Mouse (Mus musculus): ENCODE results near the gene Ppp1r27. TPM values are rescaled to one million over a fixed set of nuclear protein-coding genes. Genes with fewer than 3 reads are reported as not detected.

Gene Ppp1r27
- polyA plus RNA-seq, 1 experiment from 2014 or later: not detected

- ATAC-seq (ENCODE audit: low read depth): no peak
- Histone ChIP-seq H3K36me3 (peaks cover 22% of the 10 kb centered on the region), H3K4me2 (no peak overlapping the region), H3K27me3 (no peaks in the 10 kb centered on the region), H3K4me1 (replicated peaks) (no peaks in the 10 kb centered on the region), H3K9me3 (no peaks in the 10 kb centered on the region), H3K9ac (no peak overlapping the region), H3K4me3 (no peak overlapping the region), H3K27ac (replicated peaks) (no peak overlapping the region)
- 89% methylated on average over 4 of the region's 4 CpGs for WGBS
Measured at GRCm38 (mm10) chr11:120501701-120502100, 49.2 kb downstream of the Ppp1r27 start.

- no peak overlapping the region for H3K4me2 ChIP-seq
- H3K36me3 ChIP-seq: peaks cover 29% of the 10 kb centered on the region
- no peaks in the 10 kb centered on the region for H3K4me1 ChIP-seq (replicated peaks)
- H3K4me3 ChIP-seq: no peak overlapping the region
- WGBS: 65% methylated on average over 6 of the region's 6 CpGs
- no peak overlapping the region for H3K9ac ChIP-seq
- ATAC-seq (ENCODE audit: low read depth): no peak
- no peaks in the 10 kb centered on the region for H3K27me3 ChIP-seq
- H3K27ac ChIP-seq (replicated peaks): no peak overlapping the region
- H3K9me3 ChIP-seq: no peaks in the 10 kb centered on the region
Measured at GRCm38 (mm10) chr11:120501018-120501417, 49.9 kb downstream of the Ppp1r27 start.

- Histone ChIP-seq H3K27ac (replicated peaks) (no peak overlapping the region), H3K4me1 (replicated peaks) (no peaks in the 10 kb centered on the region), H3K4me2 (no peak overlapping the region), H3K36me3 (peaks cover 35% of the 10 kb centered on the region), H3K9me3 (no peaks in the 10 kb centered on the region), H3K9ac (no peak overlapping the region), H3K27me3 (no peaks in the 10 kb centered on the region), H3K4me3 (no peak overlapping the region)
- WGBS: 32% methylated on average over 3 of the region's 3 CpGs
- no peak for ATAC-seq (ENCODE audit: low read depth)
Measured at GRCm38 (mm10) chr11:120500357-120500756, 50.6 kb downstream of the Ppp1r27 start.

Other genes with a start within 250 kb of the Ppp1r27 start
- gene Actg1, start 202.6 kb downstream of the Ppp1r27 start, polyA plus RNA-seq (2015; fragmentation: Nextera tagmentation; extraction: Ambion mirVana): 3,932 and 3,979 TPM in 2 replicates
- gene Fscn2, start 189.6 kb downstream of the Ppp1r27 start, polyA plus RNA-seq (2015; fragmentation: Nextera tagmentation; extraction: Ambion mirVana): 1.3 and 1.5 TPM in 2 replicates
- 53.9 and 59.7 TPM in 2 replicates for gene Faap100, start 172.4 kb downstream of the Ppp1r27 start, polyA plus RNA-seq (2015; fragmentation: Nextera tagmentation; extraction: Ambion mirVana)
- gene Nploc4, start 113.4 kb downstream of the Ppp1r27 start, polyA plus RNA-seq (2015; fragmentation: Nextera tagmentation; extraction: Ambion mirVana): 33.5 and 33.8 TPM in 2 replicates
- gene Tspan10, start 108.5 kb downstream of the Ppp1r27 start, polyA plus RNA-seq (2015; fragmentation: Nextera tagmentation; extraction: Ambion mirVana): not detected in 2 replicates
- gene Pde6g, start 97.6 kb downstream of the Ppp1r27 start, polyA plus RNA-seq (2015; fragmentation: Nextera tagmentation; extraction: Ambion mirVana): 0.29 and 0.34 TPM in 2 replicates
- gene Oxld1, start 93.1 kb downstream of the Ppp1r27 start, polyA plus RNA-seq (2015; fragmentation: Nextera tagmentation; extraction: Ambion mirVana): 8.5 and 10.4 TPM in 2 replicates
- gene Ccdc137, start 93.0 kb downstream of the Ppp1r27 start, polyA plus RNA-seq (2015; fragmentation: Nextera tagmentation; extraction: Ambion mirVana): 26.3 and 26.9 TPM in 2 replicates
- 64.8 and 70.8 TPM in 2 replicates for gene Arl16, start 83.5 kb downstream of the Ppp1r27 start, polyA plus RNA-seq (2015; fragmentation: Nextera tagmentation; extraction: Ambion mirVana)
- 123 and 124 TPM in 2 replicates for gene Mrpl12, start 66.5 kb downstream of the Ppp1r27 start, polyA plus RNA-seq (2015; fragmentation: Nextera tagmentation; extraction: Ambion mirVana)
- 29.3 and 31.1 TPM in 2 replicates for gene Slc25a10, start 59.3 kb downstream of the Ppp1r27 start, polyA plus RNA-seq (2015; fragmentation: Nextera tagmentation; extraction: Ambion mirVana)
- gene Gcgr, start 20.4 kb downstream of the Ppp1r27 start, polyA plus RNA-seq (2015; fragmentation: Nextera tagmentation; extraction: Ambion mirVana): 0.20 and 0.28 TPM in 2 replicates
- gene Mcrip1, start 1.4 kb downstream of the Ppp1r27 start, polyA plus RNA-seq (2015; fragmentation: Nextera tagmentation; extraction: Ambion mirVana): 201 and 236 TPM in 2 replicates
- 329 and 382 TPM in 2 replicates for gene P4hb, start 22.1 kb upstream of the Ppp1r27 start, polyA plus RNA-seq (2015; fragmentation: Nextera tagmentation; extraction: Ambion mirVana)
- gene Arhgdia, start 30.5 kb upstream of the Ppp1r27 start, polyA plus RNA-seq (2015; fragmentation: Nextera tagmentation; extraction: Ambion mirVana): 529 and 543 TPM in 2 replicates
- 292 and 326 TPM in 2 replicates for gene Alyref, start 47.2 kb upstream of the Ppp1r27 start, polyA plus RNA-seq (2015; fragmentation: Nextera tagmentation; extraction: Ambion mirVana)
- gene Anapc11, start 47.3 kb upstream of the Ppp1r27 start, polyA plus RNA-seq (2015; fragmentation: Nextera tagmentation; extraction: Ambion mirVana): 175 and 192 TPM in 2 replicates
- gene Npb, start 57.3 kb upstream of the Ppp1r27 start, polyA plus RNA-seq (2015; fragmentation: Nextera tagmentation; extraction: Ambion mirVana): 0.81 TPM in 1 of 2 replicates, not detected in the other
- gene Pcyt2, start 66.8 kb upstream of the Ppp1r27 start, polyA plus RNA-seq (2015; fragmentation: Nextera tagmentation; extraction: Ambion mirVana): 167 and 175 TPM in 2 replicates
- 52.0 and 55.2 TPM in 2 replicates for gene Sirt7, start 74.1 kb upstream of the Ppp1r27 start, polyA plus RNA-seq (2015; fragmentation: Nextera tagmentation; extraction: Ambion mirVana)
- 35.5 and 36.0 TPM in 2 replicates for gene Mafg, start 82.5 kb upstream of the Ppp1r27 start, polyA plus RNA-seq (2015; fragmentation: Nextera tagmentation; extraction: Ambion mirVana)
- 24.7 and 24.8 TPM in 2 replicates for gene Pycr1, start 92.6 kb upstream of the Ppp1r27 start, polyA plus RNA-seq (2015; fragmentation: Nextera tagmentation; extraction: Ambion mirVana)
- 0.66 and 1.7 TPM in 2 replicates for gene Myadml2, start 97.0 kb upstream of the Ppp1r27 start, polyA plus RNA-seq (2015; fragmentation: Nextera tagmentation; extraction: Ambion mirVana)
- 2.5 and 2.7 TPM in 2 replicates for gene Notum, start 110.0 kb upstream of the Ppp1r27 start, polyA plus RNA-seq (2015; fragmentation: Nextera tagmentation; extraction: Ambion mirVana)
- 131 and 141 TPM in 2 replicates for gene Aspscr1, start 121.8 kb upstream of the Ppp1r27 start, polyA plus RNA-seq (2015; fragmentation: Nextera tagmentation; extraction: Ambion mirVana)
- gene Cenpx, start 162.6 kb upstream of the Ppp1r27 start, polyA plus RNA-seq (2015; fragmentation: Nextera tagmentation; extraction: Ambion mirVana): 91.2 and 101 TPM in 2 replicates
- 64.4 and 66.0 TPM in 2 replicates for gene Lrrc45, start 162.8 kb upstream of the Ppp1r27 start, polyA plus RNA-seq (2015; fragmentation: Nextera tagmentation; extraction: Ambion mirVana)
- 235 and 267 TPM in 2 replicates for gene Rac3, start 170.3 kb upstream of the Ppp1r27 start, polyA plus RNA-seq (2015; fragmentation: Nextera tagmentation; extraction: Ambion mirVana)
- 10.6 and 13.0 TPM in 2 replicates for gene Dcxr, start 176.1 kb upstream of the Ppp1r27 start, polyA plus RNA-seq (2015; fragmentation: Nextera tagmentation; extraction: Ambion mirVana)
- 0.99 and 1.2 TPM in 2 replicates for gene Cbr2, start 181.0 kb upstream of the Ppp1r27 start, polyA plus RNA-seq (2015; fragmentation: Nextera tagmentation; extraction: Ambion mirVana)
- gene Hmga1b, start 211.7 kb upstream of the Ppp1r27 start, polyA plus RNA-seq (2015; fragmentation: Nextera tagmentation; extraction: Ambion mirVana): 2.4 and 2.5 TPM in 2 replicates
- gene Rfng, start 233.1 kb upstream of the Ppp1r27 start, polyA plus RNA-seq (2015; fragmentation: Nextera tagmentation; extraction: Ambion mirVana): 89.7 and 105 TPM in 2 replicates
- 243 and 255 TPM in 2 replicates for gene Gps1, start 233.1 kb upstream of the Ppp1r27 start, polyA plus RNA-seq (2015; fragmentation: Nextera tagmentation; extraction: Ambion mirVana)
- gene Dus1l, start 245.3 kb upstream of the Ppp1r27 start, polyA plus RNA-seq (2015; fragmentation: Nextera tagmentation; extraction: Ambion mirVana): 39.8 and 49.0 TPM in 2 replicates

All from neural tube, embryonic 13.5 days (tissue).